Mouse (Mus musculus): ENCODE results near the gene Fam193a.

DNA sequence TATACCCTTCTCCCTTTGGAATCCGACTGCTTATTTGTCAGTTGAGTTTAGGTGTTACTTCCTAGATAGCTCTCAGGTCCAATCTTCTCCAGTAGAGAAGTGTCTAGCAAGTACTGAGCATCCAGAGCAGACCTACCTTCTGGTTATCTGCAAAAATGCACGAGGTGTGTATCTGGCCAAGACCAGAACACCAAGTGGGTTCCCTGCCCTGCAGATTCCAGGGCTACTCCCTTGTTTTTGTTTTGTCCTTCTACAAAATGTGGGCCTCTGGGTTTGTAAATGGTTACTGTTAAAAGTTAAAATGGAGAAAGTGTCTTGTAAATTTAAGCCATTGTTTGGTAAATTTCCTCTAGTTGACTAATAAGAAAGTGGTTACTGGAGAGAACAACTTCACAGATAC, 70.0 kb downstream of the Fam193a start:
- TF ChIP-seq POLR2A (IDR thresholded peaks at IDR 0.05; ENCODE audit: control insufficient read depth in 1 of 2, insufficient read depth in 1 of 2, low read depth in 1 of 2, low read length in 2 of 2, poor library complexity in 1 of 2) (no peak), RAD21 (IDR thresholded peaks at IDR 0.05; ENCODE audit: low read depth, low read length) (no peak), CHD2 (IDR thresholded peaks at IDR 0.05; ENCODE audit: low read length) (no peak), SMC3 (IDR thresholded peaks at IDR 0.05; ENCODE audit: low read depth, low read length) (no peak), ZKSCAN1 (IDR thresholded peaks at IDR 0.05; ENCODE audit: low read depth, low read length) (no peak), E2F4 (IDR thresholded peaks at IDR 0.05; ENCODE audit: borderline replicate concordance, low read depth, low read length) (no peak), MAX (IDR thresholded peaks at IDR 0.05; ENCODE audit: low read length) (no peak), CTCF (IDR thresholded peaks at IDR 0.05 in 2 of 3, conservative IDR thresholded peaks at IDR 0.05 in 1 of 3; ENCODE audit: control insufficient read depth in 1 of 3, insufficient read depth in 1 of 3, low read depth in 2 of 3, low read length in 3 of 3, poor library complexity in 1 of 3, severe bottlenecking in 1 of 3) (no peak), USF1 (IDR thresholded peaks at IDR 0.05; ENCODE audit: low read depth, low read length) (no peak), MYC (IDR thresholded peaks at IDR 0.05; ENCODE audit: low read depth, low read length) (no peak), TCF12 (IDR thresholded peaks at IDR 0.05; ENCODE audit: low read depth, low read length) (no peak), MAZ (IDR thresholded peaks at IDR 0.05; ENCODE audit: low read depth, low read length) (no peak), ZNF384 (IDR thresholded peaks at IDR 0.05; ENCODE audit: low read depth, low read length) (no peak)

All from MEL (cell line).